8 mouse cellular contexts compared by ENCODE assay signal in the genomic region with DNA sequence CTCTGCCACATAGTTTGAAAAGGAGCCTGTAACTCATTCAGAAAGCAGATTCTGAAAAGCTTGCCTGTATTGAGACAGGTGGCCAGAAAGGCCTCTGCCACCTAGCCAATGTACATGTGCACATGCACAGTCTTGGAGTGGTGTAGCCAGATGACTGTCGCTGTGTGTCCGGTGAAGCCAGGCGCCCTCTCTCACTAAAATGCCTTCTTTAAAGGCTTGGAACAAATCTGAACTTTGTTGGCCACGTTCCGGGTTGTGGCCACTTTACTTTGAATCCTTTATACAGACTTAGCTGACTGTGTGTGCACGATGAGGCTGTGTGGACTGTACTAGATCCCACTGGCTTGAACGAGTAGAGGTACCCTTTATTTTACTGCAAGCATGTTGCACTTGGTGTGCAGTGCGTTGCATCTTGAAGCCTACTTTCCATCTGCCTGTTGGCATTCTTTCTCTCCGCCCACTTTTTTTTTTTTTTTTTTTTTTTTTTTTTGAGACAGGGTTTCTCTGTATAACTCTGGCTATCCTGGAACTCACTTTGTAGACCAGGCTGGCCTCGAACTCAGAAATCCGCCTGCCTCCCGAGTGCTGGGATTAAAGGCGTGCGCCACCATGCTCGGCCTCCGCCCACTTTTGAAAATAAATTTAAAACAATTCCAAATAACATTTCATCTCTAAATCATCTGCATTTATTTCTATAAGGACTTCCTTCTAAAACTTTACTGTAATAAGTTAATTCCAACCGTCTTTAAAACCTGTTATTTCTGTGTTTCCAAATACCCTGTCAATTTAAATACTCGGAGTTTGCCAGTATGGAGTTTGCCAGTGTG. TPM values are rescaled to one million over a fixed set of nuclear protein-coding genes. Genes with fewer than 3 reads are reported as not detected.
DNase-seq lines count a peak whose midpoint lies in the region; ATAC-seq and TF ChIP-seq lines count a peak whose summit lies in the region.

No protein-coding gene starts in this region.

- H3K79me2 ChIP-seq in CH12.LX (replicated peaks; ENCODE audit: control insufficient read depth, extremely low read depth, insufficient read depth, poor library complexity, severe bottlenecking), result peaks cover 32% of the 10 kb centered on the region

- peak overlapping the region; percentile 86 for H3K4me2 ChIP-seq in CH12.LX (ENCODE audit: insufficient read depth, low read depth, poor library complexity, severe bottlenecking)
- H3K4me2 ChIP-seq in limb, embryonic 14.5 days (replicated peaks; ENCODE audit: low read depth, low read length, severe bottlenecking), result peak overlapping the region; percentile 85
- peak overlapping the region; percentile 75 for H3K4me2 ChIP-seq in neural tube, embryonic 14.5 days (ENCODE audit: low read depth, low read length)

- TF ChIP-seq POLR2A in CH12.LX (IDR thresholded peaks at IDR 0.05; ENCODE audit: low read depth, low read length), result 0 out of 2 replicates have a peak, but pooled peaks have one; percentile 35
- no peak for TF ChIP-seq POLR2A in limb, embryonic 14.5 days (IDR thresholded peaks at IDR 0.05; ENCODE audit: borderline replicate concordance, extremely low read depth, insufficient read depth, insufficient read length)

- no peaks in the 10 kb centered on the region for H3K27me3 ChIP-seq in CH12.LX (replicated peaks)
- H3K27me3 ChIP-seq in limb, embryonic 14.5 days (ENCODE audit: control insufficient read depth, insufficient read depth, low read length), result no peaks in the 10 kb centered on the region
- no peaks in the 10 kb centered on the region for H3K27me3 ChIP-seq in neural tube, embryonic 14.5 days (ENCODE audit: control insufficient read depth, insufficient read depth, low read length)

- intact Hi-C loops in heart, postnatal 14 days (cut with DNase I), result loop anchor here (5.0 kb wide), 2 partner anchors 71 to 326 kb away; a partner anchor contains a TSS

- peaks cover 24 to 52% of the 10 kb centered on the region in 2 experiments for H3K36me3 ChIP-seq in CH12.LX (replicated peaks in 1 of 2; ENCODE audit: control insufficient read depth in 1 of 2, insufficient read depth in 1 of 2, low read length in 1 of 2)
- H3K36me3 ChIP-seq in limb, embryonic 14.5 days (ENCODE audit: control insufficient read depth, insufficient read depth, low read length), result peaks cover 39% of the 10 kb centered on the region
- peaks cover 2% of the 10 kb centered on the region for H3K36me3 ChIP-seq in neural tube, embryonic 14.5 days (ENCODE audit: control insufficient read depth, insufficient read depth, low read length)

- peaks cover 6 to 40% of the 10 kb centered on the region in 2 experiments for H3K4me1 ChIP-seq in CH12.LX (ENCODE audit: control insufficient read depth in 1 of 2, insufficient read depth in 2 of 2)
- H3K4me1 ChIP-seq in limb, embryonic 14.5 days (ENCODE audit: control insufficient read depth, insufficient read depth, low read length), result 0 out of 2 replicates have a peak, but pooled peaks cover 3% of the 10 kb centered on the region
- H3K4me1 ChIP-seq in neural tube, embryonic 14.5 days (ENCODE audit: control insufficient read depth, insufficient read depth, low read length), result peaks cover 8% of the 10 kb centered on the region; the same call in 1 of the 2 replicates

- H3K27ac ChIP-seq in CH12.LX (ENCODE audit: insufficient read depth, low read depth), result peak overlapping the region; percentile 57
- peak overlapping the region; percentile 95 for H3K27ac ChIP-seq in limb, embryonic 14.5 days (replicated peaks; ENCODE audit: low read depth, low read length)
- H3K27ac ChIP-seq in neural tube, embryonic 14.5 days (ENCODE audit: low read depth, low read length), result peak overlapping the region; percentile 94

- no peak for TF ChIP-seq EP300 in CH12.LX (IDR thresholded peaks at IDR 0.05; ENCODE audit: low read length)

- TF ChIP-seq RAD21 in CH12.LX (IDR thresholded peaks at IDR 0.05; ENCODE audit: low read depth, low read length), result no peak

- in situ Hi-C loops in CH12.LX (cut with MboI; ENCODE audit: low pct_ligation_motif_present, low pct_unique_long_range_greater_than_20kb, low sequenced_read_pairs), result no loop called here

- dilution Hi-C loops in CH12.LX (cut with MboI; ENCODE audit: extremely low pct_ligation_motif_present, extremely low pct_unique_long_range_greater_than_20kb, low sequenced_read_pairs), result no loop called here

- DNase-seq in heart, adult 18-20 months, result peak; percentile 8 to 22
- no peak for DNase-seq in heart, adult 9 months (ENCODE audit: low spot score in 2 of 2)
- DNase-seq in CH12.LX (ENCODE audit: extremely low read depth), result no peak
- peak; percentile 7 to 17 for DNase-seq in heart, postnatal 14 days
- no peak for DNase-seq in limb, embryonic 14.5 days (ENCODE audit: low spot score)
- no peak for DNase-seq in spleen, postnatal 4 days (ENCODE audit: low spot score in 2 of 2)

- WGBS in limb, embryonic 14.5 days, result 53% methylated on average over 18 of the region's 18 CpGs
- 60% methylated on average over 18 of the region's 18 CpGs for WGBS in neural tube, embryonic 14.5 days

- TF ChIP-seq CTCF in CH12.LX (conservative IDR thresholded peaks at IDR 0.05 in 1 of 2, IDR thresholded peaks at IDR 0.05 in 1 of 2; ENCODE audit: low read depth in 2 of 2, low read length in 2 of 2), result no peak

- peak overlapping the region; percentile 83 to 99 (median 86) for H3K4me3 ChIP-seq in CH12.LX (replicated peaks in 1 of 3; ENCODE audit: low read depth in 2 of 3, low read length in 2 of 3, poor library complexity in 1 of 3)
- H3K4me3 ChIP-seq in limb, embryonic 14.5 days (replicated peaks; ENCODE audit: low read length), result peak overlapping the region; percentile 96
- H3K4me3 ChIP-seq in neural tube, embryonic 14.5 days (ENCODE audit: low read depth, low read length), result peak overlapping the region; percentile 76

- H3K9ac ChIP-seq in CH12.LX (ENCODE audit: insufficient read depth, low read depth), result peak overlapping the region; percentile 90
- peak overlapping the region; percentile 95 for H3K9ac ChIP-seq in limb, embryonic 14.5 days (ENCODE audit: low read depth, low read length, severe bottlenecking)
- peak overlapping the region; percentile 72 for H3K9ac ChIP-seq in neural tube, embryonic 14.5 days (replicated peaks; ENCODE audit: low read depth, low read length)

- peak; percentile 19; the same call in 1 of the 2 replicates for ATAC-seq in common myeloid progenitor, adult 5-6 weeks (replicated peaks; ENCODE audit: low read depth, poor library complexity, severe bottlenecking)
- ATAC-seq in limb, embryonic 14.5 days (ENCODE audit: low FRiP score, low read depth), result no peak
- no peak for ATAC-seq in neural tube, embryonic 14.5 days (ENCODE audit: low read depth)

- no peaks in the 10 kb centered on the region for H3K9me3 ChIP-seq in CH12.LX (replicated peaks; ENCODE audit: low read length)
- H3K9me3 ChIP-seq in limb, embryonic 14.5 days (ENCODE audit: control insufficient read depth, low read length), result no peaks in the 10 kb centered on the region
- H3K9me3 ChIP-seq in neural tube, embryonic 14.5 days (ENCODE audit: control insufficient read depth, low read length), result no peaks in the 10 kb centered on the region

RNA-seq across cellular contexts. Expression of a gene that starts 1.0 kb away (rescaled TPM):
- total RNA-seq in heart, adult 18-20 months (2021), result 10 to 100 TPM; 10.6 to 11.4 TPM
- total RNA-seq in CH12.LX (2012; rRNA removed) (48.0 and 48.1 TPM in 2 replicates), CH12.LX (2014; rRNA removed) (31.5 and 33.9 TPM in 2 replicates)
- 52.0 and 63.7 TPM in 2 replicates for polyA plus RNA-seq in CH12.LX (2012; ENCODE audit: insufficient read length, low read depth)
- total RNA-seq in common myeloid progenitor, adult 5-6 weeks (2017), result 35.1 and 40.8 TPM in 2 replicates
- total RNA-seq in heart, postnatal 14 days (2021), result 10 to 100 TPM; 11.9 to 12.0 TPM
- polyA plus RNA-seq in limb, embryonic 14.5 days (2012; rRNA removed), result 33.7 and 43.0 TPM in 2 replicates
- 63.8 and 67.5 TPM in 2 replicates for polyA plus RNA-seq in limb, embryonic 14.5 days (2014; fragmentation: Nextera tagmentation; extraction: Ambion mirVana)
- polyA plus RNA-seq in neural tube, embryonic 14.5 days (2014; fragmentation: Nextera tagmentation; extraction: Ambion mirVana), result 50.9 and 51.9 TPM in 2 replicates

RNA-seq across cellular contexts. Expression of a gene that starts 1.1 kb away (rescaled TPM):
- total RNA-seq in heart, adult 18-20 months (2021), result 10 to 100 TPM; 17.8 to 19.3 TPM
- total RNA-seq in CH12.LX (2012; rRNA removed) (124 and 153 TPM in 2 replicates), CH12.LX (2014; rRNA removed) (102 and 107 TPM in 2 replicates)
- polyA plus RNA-seq in CH12.LX (2012; ENCODE audit: insufficient read length, low read depth), result 230 and 238 TPM in 2 replicates
- 207 and 282 TPM in 2 replicates for total RNA-seq in common myeloid progenitor, adult 5-6 weeks (2017)
- 10 to 100 TPM; 17.3 to 22.3 TPM for total RNA-seq in heart, postnatal 14 days (2021)
- polyA plus RNA-seq in limb, embryonic 14.5 days (2012; rRNA removed), result 111 and 130 TPM in 2 replicates
- 109 and 119 TPM in 2 replicates for polyA plus RNA-seq in limb, embryonic 14.5 days (2014; fragmentation: Nextera tagmentation; extraction: Ambion mirVana)
- 72.0 and 77.7 TPM in 2 replicates for polyA plus RNA-seq in neural tube, embryonic 14.5 days (2014; fragmentation: Nextera tagmentation; extraction: Ambion mirVana)

RNA-seq across cellular contexts. Expression of a gene that starts 19.1 kb away (rescaled TPM):
- 1 to 10 TPM; 1.7 to 1.9 TPM for total RNA-seq in heart, adult 18-20 months (2021)
- total RNA-seq in CH12.LX (2012; rRNA removed) (0.08 and 0.13 TPM in 2 replicates), CH12.LX (2014; rRNA removed) (0.20 and 0.22 TPM in 2 replicates)
- polyA plus RNA-seq in CH12.LX (2012; ENCODE audit: insufficient read length, low read depth), result 0.23 TPM in 2 replicates
- total RNA-seq in common myeloid progenitor, adult 5-6 weeks (2017), result not detected in 2 replicates
- 1 to 10 TPM; 1.2 to 2.2 TPM for total RNA-seq in heart, postnatal 14 days (2021)
- 3.6 and 5.0 TPM in 2 replicates for polyA plus RNA-seq in limb, embryonic 14.5 days (2012; rRNA removed)
- 1.2 and 1.7 TPM in 2 replicates for polyA plus RNA-seq in limb, embryonic 14.5 days (2014; fragmentation: Nextera tagmentation; extraction: Ambion mirVana)
- polyA plus RNA-seq in neural tube, embryonic 14.5 days (2014; fragmentation: Nextera tagmentation; extraction: Ambion mirVana), result 0.98 and 1.2 TPM in 2 replicates

RNA-seq across cellular contexts. Expression of a gene that starts 22.2 kb away (rescaled TPM):
- total RNA-seq in heart, adult 18-20 months (2021), result not detected
- total RNA-seq in CH12.LX (2012; rRNA removed) (not detected in 2 replicates), CH12.LX (2014; rRNA removed) (not detected in 2 replicates)
- polyA plus RNA-seq in CH12.LX (2012; ENCODE audit: insufficient read length, low read depth), result 0.61 TPM in 1 of 2 replicates, not detected in the other
- total RNA-seq in common myeloid progenitor, adult 5-6 weeks (2017), result 1.1 TPM in 1 of 2 replicates, not detected in the other
- total RNA-seq in heart, postnatal 14 days (2021), result not detected
- polyA plus RNA-seq in limb, embryonic 14.5 days (2012; rRNA removed), result not detected in 2 replicates
- 1.9 TPM in 1 of 2 replicates, not detected in the other for polyA plus RNA-seq in limb, embryonic 14.5 days (2014; fragmentation: Nextera tagmentation; extraction: Ambion mirVana)
- 1.3 and 3.5 TPM in 2 replicates for polyA plus RNA-seq in neural tube, embryonic 14.5 days (2014; fragmentation: Nextera tagmentation; extraction: Ambion mirVana)

RNA-seq across cellular contexts. Expression of a gene that starts 43.7 kb away (rescaled TPM):
- 10 to 100 TPM; 16.7 to 19.3 TPM for total RNA-seq in heart, adult 18-20 months (2021)
- total RNA-seq in CH12.LX (2012; rRNA removed), result 34.1 and 36.6 TPM in 2 replicates
- total RNA-seq in CH12.LX (2014; rRNA removed), result 38.6 and 45.3 TPM in 2 replicates
- 66.3 and 69.5 TPM in 2 replicates for polyA plus RNA-seq in CH12.LX (2012; ENCODE audit: insufficient read length, low read depth)
- 75.1 and 91.2 TPM in 2 replicates for total RNA-seq in common myeloid progenitor, adult 5-6 weeks (2017)
- total RNA-seq in heart, postnatal 14 days (2021), result 10 to 100 TPM; 28.3 to 29.9 TPM
- 146 and 155 TPM in 2 replicates for polyA plus RNA-seq in limb, embryonic 14.5 days (2012; rRNA removed)
- polyA plus RNA-seq in limb, embryonic 14.5 days (2014; fragmentation: Nextera tagmentation; extraction: Ambion mirVana), result 110 and 116 TPM in 2 replicates
- polyA plus RNA-seq in neural tube, embryonic 14.5 days (2014; fragmentation: Nextera tagmentation; extraction: Ambion mirVana), result 92.3 and 94.2 TPM in 2 replicates

Comparison
In these comparisons a context has a peak if more than half of its experiments do, and no peak if none do; other contexts are left out.
1. DNase-seq: peak in heart, adult 18-20 months (2 of 2) and heart, postnatal 14 days (2 of 2); none in heart, adult 9 months (0 of 2), CH12.LX (single experiment), limb, embryonic 14.5 days (single experiment) and spleen, postnatal 4 days (0 of 2).
2. Peak in every context shown above with its lines, with median percentiles within 50 percentile points of each other: H3K27ac ChIP-seq, H3K4me2 ChIP-seq, H3K4me3 ChIP-seq and H3K9ac ChIP-seq.